Mouse (Mus musculus) urinary bladder, adult 2 months (tissue): ENCODE data around the gene Pgap1. TPM values are rescaled to one million over a fixed set of nuclear protein-coding genes. Genes with fewer than 3 reads are reported as not detected.
A peak's percentile ranks its signal among the peaks of the same experiment; 100 is the strongest.

Source experiments
- DNase-seq: peaks from one replicate; pipeline ENCODE4 v3.0.0; 2022; ENCODE audit warnings: low spot score
- polyA plus RNA-seq: library from polyadenylated mRNA; depleted of rRNA; stranded (reverse); fragments of >200 nt; gene quantifications from 2 replicates; pipeline ENCODE4 v1.2.3, GENCODE M21; 2012; rRNA removed

The Pgap1 gene
- polyA plus RNA-seq = 9.1 and 9.8 TPM in 2 replicates

DNA sequence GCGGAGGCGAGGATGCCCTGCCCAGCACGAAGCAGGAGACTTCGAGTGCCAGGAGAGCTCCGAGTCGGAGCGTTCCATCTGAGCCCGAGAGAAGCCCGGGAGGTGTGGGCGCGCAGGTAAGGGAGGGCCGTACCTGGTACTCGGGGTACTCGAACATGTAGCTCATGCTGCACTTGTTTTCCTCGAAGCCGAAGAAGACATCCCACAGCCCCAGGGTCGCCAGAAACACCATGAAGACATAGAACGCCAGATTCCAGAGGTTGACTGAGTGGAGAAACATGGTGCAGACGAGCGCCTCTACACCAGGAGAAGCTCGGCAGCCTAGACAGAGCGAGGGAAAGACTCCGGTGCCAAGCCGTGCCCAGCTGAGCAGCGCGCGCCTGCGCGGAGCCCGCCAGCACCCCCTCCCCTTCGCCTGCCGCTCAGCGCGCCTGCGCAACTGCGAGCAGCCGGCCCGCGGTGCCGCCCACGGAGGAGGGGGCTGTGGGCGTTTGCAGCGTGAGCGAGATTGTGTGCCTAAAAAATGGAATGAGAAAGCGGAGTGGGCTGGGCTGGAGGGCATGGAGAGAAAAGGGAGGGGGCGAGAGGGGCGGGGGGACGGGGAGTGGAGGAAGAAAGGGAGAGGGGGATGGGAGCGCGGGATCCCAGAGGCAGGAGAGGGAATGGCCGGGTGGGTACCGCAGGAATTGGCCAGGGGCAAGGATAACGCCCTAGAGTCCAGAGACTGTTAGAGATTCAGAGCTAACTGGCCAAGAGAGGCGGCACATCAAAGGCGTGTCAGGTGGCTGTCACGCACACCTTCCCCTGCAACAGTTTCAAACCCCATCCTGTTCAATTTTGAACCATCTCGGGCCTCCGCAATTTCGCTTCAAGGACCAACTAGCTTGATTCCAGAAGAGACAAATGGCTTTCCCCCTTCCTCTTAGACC is at the start of gene Pgap1:
Gene Pgap1 (minus strand): TSS at position 384 of the 929 bp plus-strand sequence.
- DNase-seq = peak; percentile 84

DNA sequence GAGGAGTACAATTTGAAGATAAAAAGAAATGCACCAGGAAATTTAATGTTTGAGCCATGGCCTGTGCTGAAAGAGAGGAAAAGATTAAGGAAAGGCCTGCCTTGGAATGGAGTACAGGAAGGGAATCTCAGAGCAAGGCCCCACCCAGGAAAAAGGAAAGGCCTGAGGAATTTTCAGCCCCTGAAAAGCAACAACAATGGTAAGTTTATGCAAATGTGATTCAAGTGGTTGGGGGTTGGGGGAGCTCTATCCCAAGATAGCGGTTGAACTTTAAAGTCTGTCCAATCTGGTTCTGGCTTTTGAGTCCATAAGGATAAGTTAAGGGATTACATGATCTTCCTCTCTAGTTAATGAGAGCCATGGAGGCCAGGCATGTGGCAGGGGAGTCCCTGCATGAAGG is 49.5 kb upstream of the Pgap1 start:
- DNase-seq = no peak

DNA sequence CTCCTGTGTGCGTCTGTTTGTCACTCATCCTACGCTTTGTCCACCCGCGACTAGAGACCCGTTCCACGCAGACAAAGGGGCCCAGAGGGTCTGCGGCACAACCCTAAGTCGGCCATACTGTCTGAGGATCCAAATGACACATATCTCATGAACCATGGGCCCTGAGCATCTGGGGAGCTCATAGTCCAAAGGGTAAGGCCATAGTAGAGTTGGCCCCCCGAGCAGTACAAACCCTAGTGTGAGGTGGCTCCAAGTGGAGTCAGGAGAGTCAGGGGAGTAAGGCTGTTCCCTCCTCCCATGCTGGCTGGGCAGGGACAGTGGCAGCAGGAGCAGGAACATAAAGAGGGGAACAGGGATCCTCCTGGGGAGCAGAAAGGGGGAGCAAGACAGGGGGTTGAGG is 44.2 kb upstream of the Pgap1 start:
- DNase-seq = no peak

DNA sequence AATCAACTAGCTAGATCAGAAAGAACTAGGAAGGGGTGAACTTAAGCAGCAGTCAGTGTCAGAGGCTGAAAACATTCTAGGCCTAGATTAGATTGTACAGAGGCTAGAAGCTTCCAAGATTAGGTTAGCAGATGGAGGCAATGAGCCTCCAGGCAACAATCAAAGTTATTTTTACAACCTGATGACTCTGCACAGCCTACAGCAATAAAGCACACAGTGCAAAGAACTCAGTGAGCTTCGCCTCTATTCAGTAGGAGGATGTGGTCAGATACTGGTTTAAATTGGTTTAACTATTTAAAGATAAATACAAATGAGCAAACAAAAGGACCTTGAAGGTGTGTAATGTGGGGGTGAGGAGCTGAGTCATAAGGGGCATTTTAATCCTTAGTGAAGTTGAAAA is 42.8 kb upstream of the Pgap1 start:
- DNase-seq = no peak

DNA sequence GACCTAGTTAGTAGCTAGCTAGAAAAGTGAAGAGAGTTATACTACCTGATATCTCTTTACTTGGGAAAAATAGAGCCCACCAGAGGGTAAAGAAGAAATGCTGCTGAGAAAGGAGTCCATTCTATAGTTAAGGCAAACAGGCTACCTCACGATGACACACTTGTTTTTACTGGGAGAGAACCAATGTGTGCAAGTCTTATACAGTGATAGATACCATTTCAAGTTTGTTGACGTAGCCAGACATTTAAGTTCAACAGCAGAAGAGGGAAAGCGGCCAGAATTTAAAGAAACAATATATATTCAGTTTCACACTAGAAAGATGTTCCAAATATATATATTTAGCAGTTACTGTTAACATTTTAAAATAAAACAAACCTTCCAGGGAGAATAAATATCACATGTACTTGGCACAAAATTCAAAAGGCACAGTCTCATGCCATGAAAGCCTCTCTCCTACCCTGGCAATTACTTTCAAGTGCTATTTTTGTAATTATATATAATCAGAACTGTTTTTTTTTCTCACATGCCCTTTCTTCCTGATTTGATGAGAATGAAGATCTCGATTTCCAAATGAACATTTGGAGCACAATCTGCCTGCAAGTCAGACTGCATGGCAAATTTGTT is 40.2 kb upstream of the Pgap1 start:
- no peak for DNase-seq

DNA sequence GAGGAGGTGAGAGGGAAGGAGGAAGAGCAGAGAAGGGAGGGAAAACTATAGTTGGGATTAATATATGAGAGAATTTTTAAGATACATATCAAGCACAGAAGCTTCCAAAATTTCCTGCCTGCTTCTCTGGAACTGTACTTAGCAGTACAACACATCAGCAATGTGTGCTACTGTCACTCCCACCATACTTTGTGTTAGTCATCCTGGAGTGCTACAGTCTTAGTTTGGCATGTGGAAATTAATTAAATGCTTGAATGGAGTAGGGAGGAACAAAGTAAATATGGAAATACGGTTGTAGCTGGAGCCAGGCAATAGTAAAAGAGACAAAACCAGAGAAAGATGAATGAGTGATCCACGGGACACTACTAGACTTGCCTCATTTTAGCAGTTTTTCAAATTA is 38.7 kb upstream of the Pgap1 start:
- DNase-seq = no peak

DNA sequence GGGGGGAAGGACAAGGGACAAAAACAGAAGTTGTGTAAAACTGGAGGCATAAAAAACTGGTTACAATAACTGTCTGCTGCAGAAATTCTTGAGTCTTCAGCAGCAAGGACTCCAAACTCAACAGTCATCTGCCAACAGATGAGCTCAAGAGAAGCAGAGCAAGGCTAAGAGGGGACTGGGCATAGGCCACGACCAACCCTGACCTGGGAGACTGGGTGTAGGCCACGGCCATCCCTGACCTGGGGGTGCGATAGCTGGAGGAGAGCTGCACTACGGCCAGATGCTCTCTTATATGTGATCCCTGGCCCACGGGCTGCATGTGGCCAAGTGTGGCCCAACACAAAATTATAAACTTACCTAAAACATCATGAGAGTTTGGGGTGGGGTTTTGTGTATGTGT is 29.6 kb upstream of the Pgap1 start:
- DNase-seq = no peak

DNA sequence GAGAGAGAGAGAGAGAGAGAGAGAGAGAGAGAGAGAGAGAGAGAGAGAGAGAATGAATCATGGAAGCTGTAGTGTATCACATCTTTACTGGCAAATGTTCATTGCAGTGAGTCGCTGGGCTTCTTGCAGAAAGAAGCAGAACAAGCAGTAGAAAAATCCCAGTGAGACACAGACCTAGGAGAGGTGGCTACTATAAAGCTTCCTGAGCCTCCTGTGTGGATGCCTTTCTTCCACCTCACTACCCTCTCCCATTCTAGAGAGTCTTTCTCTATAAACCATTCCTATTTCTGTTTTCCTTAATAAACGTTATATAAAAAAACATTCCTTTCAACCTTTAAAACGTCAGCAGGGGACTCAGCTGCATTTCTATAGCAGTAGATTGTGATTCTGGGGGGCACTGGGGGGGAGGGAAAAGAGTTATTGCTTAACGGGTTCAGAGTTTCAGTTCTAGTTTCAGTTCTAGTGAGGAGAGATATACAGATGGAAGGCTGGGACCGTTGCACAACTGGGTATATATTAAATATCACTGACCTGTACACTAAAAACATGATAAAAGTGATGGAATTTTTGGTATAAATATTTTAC is 28.6 kb upstream of the Pgap1 start:
- DNase-seq = no peak

DNA sequence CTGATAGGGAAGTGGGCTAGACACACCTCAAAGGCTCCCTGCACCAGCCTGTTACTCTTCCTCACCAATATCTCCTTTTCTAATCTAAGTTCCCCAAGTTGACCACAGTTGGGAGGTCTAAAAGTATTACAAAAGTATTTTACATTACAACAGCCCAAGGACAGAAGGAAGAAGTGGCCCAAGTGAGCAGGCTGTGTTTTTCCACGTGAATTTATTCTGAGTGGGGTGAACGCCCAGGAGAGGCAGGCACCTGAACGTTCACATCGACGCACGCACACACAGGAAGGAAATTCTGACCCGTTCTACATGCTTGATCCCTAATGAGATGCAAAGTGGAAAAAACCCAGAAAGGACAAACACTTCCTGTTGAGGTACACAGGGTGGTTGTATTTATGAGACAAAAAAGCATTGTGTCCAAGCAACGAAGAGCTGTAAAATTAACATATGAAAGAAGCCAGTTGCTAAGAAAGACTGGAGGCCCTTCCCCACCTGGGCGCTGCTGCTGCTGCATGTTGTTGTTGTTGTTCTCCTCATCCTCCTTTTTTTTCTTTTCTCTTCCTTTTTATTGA is 27.9 kb upstream of the Pgap1 start:
- DNase-seq = no peak

DNA sequence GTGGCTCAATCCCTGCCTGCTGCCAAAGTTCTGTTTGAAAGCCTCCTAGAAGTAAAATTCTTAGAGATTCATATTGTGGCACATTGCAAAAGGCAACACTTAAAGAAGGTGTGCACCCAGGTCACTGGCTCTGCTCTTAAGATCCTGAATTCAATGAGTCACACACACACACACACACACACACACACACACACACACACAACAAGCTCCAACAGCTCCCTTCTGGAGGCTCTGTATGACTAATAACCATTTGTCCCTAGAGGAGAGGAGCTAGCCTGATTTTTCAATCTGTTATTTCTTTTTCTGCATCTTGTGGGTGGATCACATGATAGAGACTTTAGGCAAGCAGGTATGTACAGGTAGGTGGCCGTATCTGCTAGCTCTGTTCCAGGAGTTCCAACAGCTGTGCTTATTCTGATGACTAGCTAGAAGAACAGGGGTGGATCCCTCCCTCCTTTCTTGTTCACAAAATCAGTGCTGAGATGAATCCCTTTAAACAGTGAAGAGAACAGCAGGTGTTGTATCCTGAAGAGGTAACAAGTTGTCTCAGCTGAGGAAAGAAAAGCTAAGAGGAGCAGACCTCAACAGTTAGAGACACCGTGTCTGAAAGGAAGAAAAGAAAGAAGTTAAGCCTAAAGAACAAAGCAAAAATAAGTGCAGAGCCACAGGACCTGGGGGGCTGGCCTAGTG is 27.2 kb upstream of the Pgap1 start:
- no peak for DNase-seq

DNA sequence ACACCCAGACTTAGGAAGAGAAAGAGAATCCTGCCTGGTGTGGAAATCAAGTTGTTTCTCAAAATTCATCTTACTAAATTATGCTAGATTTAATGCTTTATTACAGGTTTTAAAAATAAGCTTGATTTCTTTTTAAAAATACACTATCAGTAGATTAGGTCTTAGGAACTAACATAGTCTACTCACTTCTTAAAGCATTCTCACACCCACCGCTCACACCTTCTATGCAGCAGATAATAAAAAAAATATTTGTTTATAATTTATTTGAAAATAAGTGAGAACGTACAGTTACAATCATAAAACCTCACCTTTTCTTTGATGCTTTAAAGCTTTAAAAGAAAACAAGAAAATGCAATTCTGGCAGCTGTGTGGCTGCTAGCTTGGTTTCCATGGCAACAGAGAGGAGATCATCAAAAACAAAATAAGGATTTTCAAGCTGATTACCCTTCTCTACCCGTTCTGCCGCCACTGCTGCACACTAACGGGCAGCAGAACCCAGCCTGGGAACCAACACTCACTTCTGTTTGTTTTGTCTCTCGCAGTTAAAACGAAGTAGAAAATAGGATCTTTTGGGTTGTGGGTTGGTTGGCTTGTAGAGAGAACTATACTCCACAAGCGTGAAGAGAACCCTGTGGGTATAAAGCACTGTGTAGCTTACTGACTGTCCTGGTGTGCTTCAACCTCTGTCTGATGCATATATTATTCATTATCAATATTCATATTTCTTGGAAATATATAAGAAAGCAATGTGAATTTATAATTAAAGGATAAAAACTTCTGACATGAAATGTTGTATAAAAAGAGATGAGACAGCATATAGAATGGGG is 21.1 kb upstream of the Pgap1 start:
- no peak for DNase-seq

DNA sequence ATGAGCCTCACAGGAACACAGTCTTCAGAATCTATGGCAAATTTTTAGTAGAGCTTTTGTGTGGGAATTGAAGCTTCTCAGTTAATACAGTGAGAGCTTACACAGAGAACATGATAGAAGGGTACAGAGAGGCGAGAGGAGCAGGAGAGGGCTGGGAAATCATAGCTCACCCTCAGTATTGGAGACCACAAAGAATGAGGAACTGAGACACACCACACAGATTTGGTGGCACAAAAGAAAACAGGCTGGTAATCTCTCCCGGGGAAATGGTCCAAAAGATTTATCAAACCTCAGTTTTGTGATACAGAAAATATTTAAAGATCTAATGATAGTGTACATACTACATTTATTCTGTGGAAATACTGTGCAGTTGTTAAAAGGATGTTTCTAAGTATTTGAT is 11.6 kb upstream of the Pgap1 start:
- no peak for DNase-seq

DNA sequence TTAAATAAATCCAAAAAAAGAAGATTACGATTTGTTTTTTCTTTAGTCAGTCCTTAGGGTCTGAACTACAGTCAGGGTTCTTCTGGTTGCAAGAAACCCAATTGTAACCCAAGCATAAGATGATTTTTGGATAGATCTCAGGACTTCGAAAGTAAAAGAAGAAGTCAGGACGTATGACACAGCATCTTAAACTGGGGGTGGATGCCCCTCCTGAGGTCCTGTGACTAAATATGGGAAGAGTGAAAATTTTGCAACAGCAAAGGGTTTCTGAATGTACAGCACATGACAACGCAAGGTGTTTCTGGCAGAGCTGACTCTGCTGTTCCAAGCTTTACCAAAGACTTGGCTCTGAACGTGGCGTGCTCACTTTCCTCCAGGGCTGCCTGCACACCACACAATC is 6.4 kb upstream of the Pgap1 start:
- no peak for DNase-seq

DNA sequence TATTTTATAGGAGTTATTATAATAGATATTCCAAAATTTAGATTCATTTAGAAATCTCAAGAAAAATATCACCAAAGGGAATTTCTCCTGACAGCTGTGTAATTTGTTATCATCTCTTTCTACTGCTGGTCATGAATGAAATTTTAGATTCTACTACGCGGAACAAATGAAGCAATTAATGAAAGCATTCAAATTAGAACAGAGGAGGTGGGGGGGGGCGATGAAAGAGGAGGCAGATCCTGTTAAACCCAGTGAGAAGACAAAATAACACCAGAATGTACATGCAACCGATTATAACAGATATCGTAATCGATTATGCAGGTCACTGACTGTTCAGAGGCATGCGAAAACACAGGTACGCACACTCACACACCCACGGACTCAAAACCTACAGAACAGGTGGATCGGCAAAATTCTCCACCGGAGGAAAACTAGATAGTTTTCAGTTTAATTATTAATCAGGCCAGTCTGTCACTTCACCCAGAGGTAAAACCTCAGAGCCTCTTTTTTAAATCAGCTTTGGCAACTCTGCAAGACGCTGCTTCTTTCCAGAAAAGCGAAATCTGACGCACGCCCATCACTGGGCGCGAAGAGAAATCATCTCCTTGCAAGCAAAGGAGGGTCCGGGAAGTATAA is 780 bp downstream of the Pgap1 start:
- no peak for DNase-seq

DNA sequence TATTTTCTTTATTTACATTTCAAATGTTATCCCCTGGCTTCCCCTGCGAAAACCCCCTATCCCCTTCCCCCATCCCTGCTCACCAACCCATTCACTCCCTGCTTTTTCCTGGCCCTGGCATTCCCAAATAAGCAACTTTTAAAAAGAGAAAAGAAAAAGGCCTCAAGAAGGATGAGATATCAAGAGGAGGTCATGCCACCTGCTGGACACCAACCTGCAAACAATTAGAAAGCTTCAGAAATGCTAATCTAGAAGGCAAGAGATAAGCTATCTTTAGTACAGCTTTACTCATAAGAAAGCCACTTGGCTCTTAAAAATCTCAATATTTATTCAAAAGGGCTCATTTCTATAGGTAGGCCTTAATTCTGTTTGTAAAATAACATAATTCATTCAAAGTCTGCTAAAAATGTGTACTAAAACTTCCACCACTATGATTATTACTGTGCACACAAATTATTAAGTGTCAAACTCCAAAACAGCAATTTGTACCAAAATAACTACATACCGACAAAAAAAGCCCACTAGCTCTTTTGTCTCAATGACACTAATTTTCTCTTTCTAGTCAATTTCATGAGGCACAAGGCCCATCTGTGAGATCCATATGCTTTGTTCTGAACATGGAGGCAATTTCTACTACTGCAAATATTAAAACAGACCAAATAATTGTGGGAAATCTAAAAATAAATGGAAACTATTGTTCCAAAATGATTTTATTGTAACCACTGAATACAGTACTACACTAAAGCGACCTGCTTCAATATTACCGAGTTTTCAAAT is 1.9 kb downstream of the Pgap1 start:
- no peak for DNase-seq

DNA sequence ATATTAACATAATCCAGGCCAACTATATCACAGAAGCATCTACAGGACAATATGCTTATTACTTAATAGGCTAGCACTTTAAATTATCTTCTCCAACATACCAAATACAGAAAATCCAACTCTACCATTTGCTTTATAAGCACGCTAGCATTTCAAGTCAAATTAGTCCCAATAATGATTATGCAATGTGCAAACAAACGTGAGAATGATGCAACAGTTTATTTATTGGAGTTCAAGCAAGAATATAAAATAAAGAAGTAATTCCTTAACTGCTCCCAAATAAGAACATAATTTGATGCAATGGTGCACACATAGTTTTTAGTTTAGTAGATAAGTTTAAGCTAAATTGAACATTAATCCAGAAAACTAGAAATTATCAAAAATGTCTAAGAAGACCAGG is 4.9 kb downstream of the Pgap1 start:
- no peak for DNase-seq

DNA sequence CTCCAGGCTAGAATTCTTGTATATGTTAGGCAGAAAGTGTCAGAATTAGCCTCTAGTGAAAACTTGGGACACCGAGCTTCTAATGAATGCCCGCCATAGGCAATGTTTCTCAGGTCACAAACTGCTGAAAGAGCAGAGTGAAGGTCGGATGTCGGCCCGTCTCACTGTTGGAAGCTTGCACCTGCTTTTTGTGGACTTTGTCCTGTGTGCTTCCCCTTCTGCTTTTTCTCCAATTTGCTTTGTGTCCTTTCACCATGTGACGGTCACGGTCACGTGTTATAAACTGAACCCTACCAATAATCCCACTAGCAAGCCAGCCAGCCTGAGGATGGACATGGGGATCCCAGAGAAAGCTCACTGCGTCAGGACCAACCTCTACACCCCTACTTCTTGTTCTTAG is 12.3 kb downstream of the Pgap1 start:
- DNase-seq = no peak

DNA sequence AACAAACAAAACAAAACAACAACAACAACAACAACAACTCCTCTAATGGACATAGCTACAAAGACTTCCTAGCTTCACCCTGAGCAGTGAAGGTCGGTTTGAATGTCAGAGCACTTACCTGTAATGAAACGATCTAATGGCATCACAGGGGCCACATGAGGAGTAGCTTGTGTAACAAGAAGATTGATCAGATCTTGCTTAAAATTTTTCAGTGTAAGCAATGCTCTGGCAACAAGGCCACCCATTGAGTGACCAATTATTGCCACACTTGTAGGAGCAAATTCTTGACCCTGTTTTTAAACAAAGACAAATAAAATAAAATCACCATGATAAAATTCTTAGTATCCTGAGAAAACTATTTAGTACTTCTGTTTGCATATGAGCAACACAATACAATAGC is 14.6 kb downstream of the Pgap1 start:
- no peak for DNase-seq

DNA sequence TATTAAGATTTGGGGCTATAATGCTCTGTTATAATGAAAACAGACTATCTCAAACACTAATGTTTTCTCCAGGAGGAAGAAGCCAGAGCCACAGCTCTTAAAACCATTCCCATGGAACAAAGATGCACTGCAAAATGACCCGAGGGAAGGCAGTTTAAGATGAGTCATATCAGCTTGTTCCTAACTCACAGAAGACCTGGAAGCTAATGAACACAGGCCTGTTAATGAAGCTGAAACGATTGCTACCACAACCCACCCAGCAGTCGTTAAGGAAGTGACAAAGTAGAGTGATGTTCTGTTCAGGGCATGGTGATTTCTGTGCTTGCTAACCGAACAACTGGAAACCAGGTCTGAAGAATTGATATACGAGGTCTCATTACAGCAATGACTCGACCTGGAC is 26.3 kb downstream of the Pgap1 start:
- DNase-seq = no peak

DNA sequence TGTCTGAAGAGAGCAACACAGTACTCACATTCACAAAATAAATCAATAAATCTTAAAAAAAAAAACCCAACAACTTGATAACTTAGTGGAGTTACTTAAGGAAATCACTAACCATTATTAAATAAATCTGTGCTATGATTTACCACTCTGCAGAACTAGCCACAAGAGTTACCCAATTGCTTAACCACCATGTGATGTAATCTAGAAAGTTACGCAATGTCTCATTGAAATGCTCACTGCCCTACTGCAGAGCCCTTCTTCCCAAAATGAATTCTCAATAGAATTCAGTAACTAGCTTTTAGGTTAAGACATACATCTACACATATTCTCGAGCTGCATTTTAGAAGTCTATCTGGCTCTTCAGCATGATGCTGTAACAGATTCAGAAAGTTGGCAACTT is 33.8 kb downstream of the Pgap1 start:
- no peak for DNase-seq
